Mouse (Mus musculus) mouse trophoblast stem cell (cell line): ENCODE measurements at regions not wholly inside any gene's neighbourhood (a gene's known extent, or its start where the extent isn't known, plus 50 kb on each side); places are given as distances from the start of the nearest gene placed in this dataset.

ENCODE experiments used
- in situ Hi-C, 2 experiments: fragments of 300-500 bp; cut with MseI, MboI; formaldehyde crosslinking; loops; 2 replicates in 1 of 2; 3 replicates in 1 of 2; pipeline ENCODE4 v1.15.1; 2025

DNA sequence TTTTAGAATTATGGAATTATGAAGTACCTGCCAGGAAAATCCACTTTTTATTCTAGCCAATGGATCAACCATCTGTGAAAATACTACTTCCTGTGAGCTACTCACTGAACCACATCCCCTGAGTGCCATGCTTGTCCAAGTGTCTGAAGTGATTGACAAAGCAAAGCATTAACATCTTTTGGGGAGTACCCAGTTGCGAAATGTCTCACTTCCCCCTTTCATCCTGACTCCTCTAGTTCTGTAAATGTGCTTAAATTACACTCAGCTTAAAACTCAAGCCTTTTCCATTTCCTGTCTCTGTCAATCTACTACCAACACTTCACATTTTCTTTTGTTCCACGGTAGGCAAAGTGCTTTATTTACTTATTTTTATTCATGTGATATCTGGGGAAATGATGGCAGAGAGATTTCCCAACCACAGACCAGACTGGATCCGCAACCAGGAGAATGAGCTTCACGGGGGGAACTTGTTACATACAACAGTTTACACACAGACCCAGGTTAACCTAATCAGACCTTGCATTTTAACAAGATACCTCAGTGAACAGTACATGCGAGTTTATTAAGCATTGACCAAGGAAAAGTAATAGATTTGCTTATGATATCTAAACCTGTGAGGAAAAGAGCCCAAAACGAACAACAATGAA is 726.1 kb upstream of the Cited2 start:
- in situ Hi-C loops, result no loop called here

GRCm38 (mm10) chr10:17001320-17001719 is 721.7 kb upstream of the Cited2 start:
- in situ Hi-C loops, result no loop called here

- in situ Hi-C loops, result no loop called here
These were observed 719.7 kb upstream of the Cited2 start for GRCm38 (mm10) chr10:17003123-17003849.

- in situ Hi-C loops, result no loop called here
These were observed 714.3 kb upstream of the Cited2 start for GRCm38 (mm10) chr10:17008683-17009082.

DNA sequence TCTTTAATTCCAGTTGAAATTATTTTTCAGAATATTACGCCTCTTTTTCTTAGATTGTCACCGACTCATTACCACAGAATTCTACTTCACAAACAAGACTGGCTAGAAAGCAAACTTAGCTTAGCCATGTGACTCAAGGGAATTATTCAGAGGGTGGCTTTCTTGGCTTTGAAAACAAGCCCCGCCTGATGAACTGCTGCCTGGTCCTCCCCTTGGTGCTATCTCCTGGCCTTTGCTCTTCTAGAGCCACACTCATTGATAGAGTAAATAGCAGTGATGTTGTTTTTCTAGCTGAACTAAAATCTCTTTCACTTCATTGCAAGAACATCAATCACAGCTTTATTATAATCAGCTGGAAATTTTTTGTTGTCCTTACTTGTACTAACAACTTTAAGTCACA is 713.0 kb upstream of the Cited2 start:
- in situ Hi-C loops, result no loop called here

DNA sequence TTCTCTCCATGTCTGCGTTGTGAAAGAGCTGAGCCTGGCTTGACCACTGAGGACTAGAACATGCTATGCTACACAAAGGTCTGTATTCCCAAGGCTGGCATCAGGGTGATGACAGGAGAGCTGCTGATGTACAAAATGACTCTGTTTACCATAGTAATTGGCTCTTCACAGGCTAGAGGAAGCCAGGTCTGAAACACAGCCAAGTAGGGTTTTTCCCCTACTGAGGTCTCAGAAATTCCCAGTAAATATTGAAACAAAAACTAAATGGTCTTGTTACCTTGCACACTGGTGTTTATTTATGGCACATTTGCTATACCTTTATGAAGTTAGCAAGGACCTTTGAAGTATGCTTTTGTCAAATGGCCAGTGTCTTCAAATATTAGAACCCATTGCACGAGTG is 711.1 kb upstream of the Cited2 start:
- in situ Hi-C loops, result no loop called here

DNA sequence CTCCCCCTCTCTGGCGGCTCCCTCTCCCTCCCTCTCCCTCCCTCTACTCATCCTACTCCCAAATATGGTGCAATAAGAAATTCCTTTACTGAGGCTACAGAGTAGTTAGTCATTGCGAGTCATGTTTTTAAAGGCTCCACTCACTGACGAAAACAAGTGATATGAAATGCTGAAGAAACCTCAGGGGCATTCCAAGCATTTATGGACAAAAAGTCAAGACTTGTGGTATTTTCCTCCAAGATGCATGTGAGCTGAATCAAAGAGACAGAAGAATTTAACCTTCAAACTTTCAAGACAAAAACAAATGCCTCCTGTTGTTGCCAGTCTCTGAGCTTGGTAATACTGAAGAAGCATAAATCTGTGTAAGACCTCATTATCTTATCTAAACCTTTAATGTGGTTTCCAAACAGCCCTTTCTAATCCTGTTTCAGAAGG is 710.5 kb upstream of the Cited2 start:
- in situ Hi-C loops, result no loop called here

- in situ Hi-C loops, result no loop called here
These were observed 708.2 kb upstream of the Cited2 start for GRCm38 (mm10) chr10:17014826-17015225.

- in situ Hi-C loops, result no loop called here
These were observed 706.2 kb upstream of the Cited2 start for GRCm38 (mm10) chr10:17016854-17017253.

DNA sequence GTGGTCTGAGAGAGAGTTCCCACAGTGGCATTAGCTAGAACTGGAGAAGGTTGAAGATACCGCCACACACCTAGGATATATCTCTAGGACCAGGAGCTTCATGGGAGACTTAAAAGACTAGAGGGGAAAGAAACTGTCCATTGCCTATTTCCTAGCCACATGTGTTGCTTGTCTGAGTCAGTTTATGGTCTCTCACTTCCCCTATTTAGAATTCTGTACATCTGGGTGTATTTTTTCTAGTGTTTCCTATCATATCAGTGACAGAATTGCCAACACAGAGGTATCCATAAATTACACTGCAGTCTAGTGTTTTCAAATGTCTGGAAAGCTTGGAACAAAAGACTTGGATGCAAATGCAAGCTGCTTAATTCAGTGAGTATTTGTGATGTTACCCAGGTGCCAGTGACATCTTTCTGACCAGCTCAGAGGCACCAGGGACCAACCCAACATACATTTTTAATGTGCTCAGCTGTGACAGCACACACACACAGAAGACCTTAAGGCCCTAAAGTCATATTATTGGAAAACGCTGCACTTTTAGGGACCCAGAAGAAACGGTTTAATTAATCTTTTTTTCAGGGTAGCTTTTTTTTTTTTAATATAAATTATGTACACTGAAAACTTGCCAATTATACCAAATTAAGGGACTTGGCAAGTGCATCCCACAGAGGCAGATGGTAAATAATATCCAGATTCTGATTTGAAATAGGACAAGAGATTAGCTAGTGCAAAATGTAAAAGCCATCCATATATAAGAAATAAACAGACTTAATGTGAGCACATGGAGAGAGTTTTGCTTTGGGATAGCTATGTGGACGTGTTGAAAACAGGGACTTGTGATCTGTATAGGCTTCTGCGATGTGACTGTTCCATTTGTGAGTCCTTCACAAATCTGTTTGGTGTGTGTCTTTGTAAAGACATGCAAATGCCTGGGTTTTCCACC is 700.5 kb upstream of the Cited2 start:
- in situ Hi-C loops, result no loop called here

DNA sequence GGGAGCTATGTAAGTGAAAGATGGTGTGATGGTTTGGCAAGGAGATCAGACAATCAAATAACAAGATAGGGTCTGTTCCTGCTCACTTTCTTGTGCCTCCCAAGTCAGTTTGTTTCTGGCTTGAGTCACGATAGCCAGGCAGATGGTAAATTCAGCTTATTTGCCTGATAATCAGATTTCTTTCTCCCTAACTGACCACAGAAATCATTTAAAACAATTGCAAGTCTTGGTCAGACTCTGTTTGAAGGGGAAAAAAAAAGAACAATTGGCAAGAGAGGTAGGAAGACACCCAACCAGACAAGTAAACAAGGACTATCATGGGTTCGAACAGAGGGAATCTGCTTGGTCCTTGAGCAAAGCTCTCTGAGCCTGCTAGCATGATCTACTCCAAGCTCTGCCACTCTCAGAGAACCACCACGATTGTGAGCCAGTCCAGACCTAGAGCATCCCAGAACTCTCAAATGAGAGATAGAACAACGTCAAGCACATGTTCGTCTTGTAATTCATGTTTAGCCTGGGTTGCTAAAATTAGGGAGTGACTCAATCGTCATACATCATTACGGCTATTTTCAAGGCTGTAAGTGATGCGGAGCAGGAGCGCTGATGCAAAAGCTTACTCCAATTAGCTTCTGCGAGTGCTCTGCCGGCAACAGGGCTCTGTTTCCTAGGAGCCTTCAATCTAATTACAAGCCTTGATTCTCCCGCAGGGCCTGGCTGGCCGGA is 699.3 kb upstream of the Cited2 start:
- in situ Hi-C loops, result no loop called here

DNA sequence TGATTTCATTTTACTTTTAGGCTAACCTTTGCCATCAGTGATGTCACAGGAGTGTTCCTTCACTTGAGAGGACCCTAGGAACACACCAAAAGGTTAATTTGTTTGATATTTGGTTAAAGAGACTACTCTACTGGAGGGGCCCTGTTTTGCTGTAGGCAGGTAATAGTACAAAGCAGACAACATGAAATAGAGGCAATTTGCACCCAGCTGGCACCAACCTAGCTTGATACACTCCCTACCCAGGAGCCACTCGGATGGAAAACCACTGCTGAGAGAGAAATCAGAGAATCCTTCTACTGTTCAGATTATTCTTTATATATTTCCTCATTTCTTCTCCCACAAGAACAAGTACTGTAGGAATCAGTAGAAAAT is 698.7 kb upstream of the Cited2 start:
- in situ Hi-C loops, result no loop called here

DNA sequence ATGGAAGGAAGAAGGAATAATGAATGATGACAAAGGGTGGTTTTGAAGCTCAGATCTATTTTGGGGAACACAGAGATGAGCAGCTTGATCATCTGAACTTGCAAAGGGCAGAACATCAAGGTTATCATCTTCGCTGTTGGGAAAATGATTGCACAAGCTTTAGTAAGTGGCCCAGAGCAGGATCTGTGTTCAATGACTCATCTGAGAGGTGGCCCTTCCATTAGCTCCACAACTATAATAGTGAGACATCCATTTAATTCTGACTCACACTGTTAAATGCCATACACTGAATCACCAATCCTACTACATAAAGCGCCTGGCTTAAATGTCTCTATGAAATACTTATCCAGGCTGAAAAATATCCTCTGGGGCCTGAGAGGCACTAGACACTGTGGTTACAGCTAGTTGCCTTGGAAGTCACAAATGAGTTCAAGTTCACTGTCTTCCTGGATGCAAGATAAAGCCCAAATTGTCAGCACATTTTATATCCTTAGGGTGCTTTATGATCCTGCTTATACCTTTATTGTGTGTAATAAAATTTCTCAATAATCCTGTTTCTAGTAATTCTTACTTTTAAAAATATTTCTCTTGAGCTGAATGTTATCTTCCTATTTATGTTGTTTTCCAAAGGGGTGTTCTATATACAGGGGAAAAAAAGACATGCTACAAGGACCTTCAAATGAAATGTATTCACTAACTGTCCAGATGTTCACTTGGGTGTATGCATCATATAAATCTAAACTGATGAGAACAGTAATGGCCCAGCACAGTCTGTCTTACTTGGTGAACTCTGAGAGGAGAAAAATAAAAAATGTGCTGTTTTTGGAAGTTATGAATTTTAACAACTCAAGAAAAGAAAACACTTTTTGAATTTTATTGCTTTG is 687.9 kb upstream of the Cited2 start:
- in situ Hi-C loops, result no loop called here

DNA sequence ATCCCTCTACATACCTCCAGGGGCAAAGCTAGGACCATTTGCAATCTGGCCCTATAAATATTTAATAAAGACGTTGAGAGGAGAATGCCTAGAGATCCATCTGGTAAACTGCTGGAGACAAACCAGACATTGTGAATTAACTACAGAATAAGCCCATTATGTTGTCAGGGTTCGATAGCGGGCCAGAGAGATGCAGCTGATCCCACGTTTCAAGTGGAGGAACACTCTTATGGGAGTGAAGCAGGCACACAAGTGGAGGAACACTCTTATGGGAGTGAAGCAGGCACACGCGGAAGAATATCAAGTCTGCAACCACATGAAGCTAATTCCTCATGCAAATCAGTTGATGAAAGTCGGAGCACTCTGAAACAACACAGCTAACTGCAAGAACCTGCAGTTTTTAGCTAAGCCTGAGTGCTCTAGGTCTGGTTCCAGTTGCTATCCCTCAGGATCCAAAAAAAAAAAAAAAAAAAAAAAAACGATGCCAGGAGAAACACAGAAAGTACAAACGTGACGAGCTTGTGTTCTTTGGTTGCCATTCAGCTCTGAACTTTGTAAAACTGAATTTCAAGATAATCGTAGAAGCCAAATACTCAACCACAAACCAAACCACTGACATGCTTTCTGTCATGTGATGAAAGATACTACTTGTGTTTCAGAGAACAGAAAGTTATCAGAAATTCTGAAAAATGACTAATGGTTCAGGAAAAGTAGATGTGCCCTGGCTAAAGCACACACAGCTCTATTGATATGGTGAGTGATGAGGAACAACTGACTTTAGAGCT is 684.6 kb upstream of the Cited2 start:
- in situ Hi-C loops, result no loop called here

DNA sequence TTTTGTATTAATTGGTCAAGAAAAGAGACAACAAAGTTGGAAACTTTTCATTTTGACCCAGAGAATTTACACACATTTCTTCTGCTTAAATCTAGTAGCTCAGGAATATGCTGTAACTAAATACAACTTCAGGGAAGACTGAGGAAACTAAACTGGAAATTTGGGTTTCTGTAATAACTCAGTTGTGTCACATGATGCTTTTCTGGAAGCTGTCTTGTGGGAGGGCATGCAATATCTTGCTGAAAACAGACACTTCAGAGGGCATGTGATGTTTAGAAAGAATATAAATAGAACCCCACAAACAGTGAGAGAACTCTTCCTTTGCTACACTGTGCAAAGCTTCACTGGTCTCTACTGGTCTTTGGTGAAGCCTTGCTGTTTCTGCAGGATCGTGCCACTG is 680.9 kb upstream of the Cited2 start:
- in situ Hi-C loops, result no loop called here

DNA sequence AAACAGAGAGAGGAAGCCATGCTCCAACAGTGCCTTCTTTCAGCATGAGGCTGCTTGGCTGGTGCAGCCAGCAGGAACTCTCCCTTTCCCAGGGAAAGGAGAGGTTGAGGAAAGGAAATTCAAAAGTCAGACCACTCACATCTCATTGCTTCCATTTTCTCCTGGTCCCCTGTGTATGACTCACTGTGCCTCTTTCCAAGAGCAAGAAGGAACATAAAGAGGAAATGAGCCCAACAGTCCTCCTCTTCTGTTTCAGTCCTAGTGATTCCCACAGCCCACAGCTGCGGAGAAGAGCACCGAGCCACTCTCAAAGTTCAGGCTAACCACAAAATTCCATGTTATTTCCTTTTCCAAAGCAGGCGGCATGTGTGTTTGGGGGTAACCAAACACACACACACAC is 680.0 kb upstream of the Cited2 start:
- in situ Hi-C loops, result no loop called here

DNA sequence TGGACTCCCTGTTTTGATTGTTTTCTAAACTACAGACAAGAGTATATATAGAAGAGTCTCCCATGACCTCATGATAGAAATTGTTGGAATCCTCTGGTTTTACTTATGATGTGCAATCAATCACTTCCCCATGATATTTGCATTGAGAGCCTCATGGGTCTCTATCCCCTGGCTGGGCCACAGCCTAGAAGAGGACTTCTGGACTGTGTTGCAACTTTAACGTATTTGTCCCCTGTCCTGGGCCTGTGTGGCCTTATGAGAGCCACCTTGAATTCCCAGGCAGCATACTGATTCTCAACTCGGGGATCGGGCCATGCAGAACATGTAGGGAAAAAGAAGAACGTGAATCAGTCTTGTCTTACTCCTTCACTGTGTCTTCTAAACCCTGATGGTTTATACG is 676.3 kb upstream of the Cited2 start:
- in situ Hi-C loops, result no loop called here

- in situ Hi-C loops, result no loop called here
These were observed 650.1 kb upstream of the Cited2 start for GRCm38 (mm10) chr10:17072906-17073305.

- in situ Hi-C loops, result no loop called here
These were observed 649.0 kb upstream of the Cited2 start for GRCm38 (mm10) chr10:17074013-17074401.
